Mouse (Mus musculus) lung, adult 18-20 months (tissue): ENCODE measurements around the gene Dynlt1f.
"Not testable (repeated sequence)": the region's sequence is repeated elsewhere in the genome, so short reads cannot be mapped to it uniquely, and the experiment has no call there.

ENCODE experiments used
- DNase-seq, 2 experiments: peaks; one replicate each; pipeline ENCODE4 v3.0.0; 2022; ENCODE audit warnings: mixed read lengths in 2 of 2

Gene Dynlt1f

GRCm38 (mm10) chr17:6660589-6660988 is 4.9 kb upstream of the Dynlt1f start:
- DNase-seq, result peak; percentile 20 to 29

DNA sequence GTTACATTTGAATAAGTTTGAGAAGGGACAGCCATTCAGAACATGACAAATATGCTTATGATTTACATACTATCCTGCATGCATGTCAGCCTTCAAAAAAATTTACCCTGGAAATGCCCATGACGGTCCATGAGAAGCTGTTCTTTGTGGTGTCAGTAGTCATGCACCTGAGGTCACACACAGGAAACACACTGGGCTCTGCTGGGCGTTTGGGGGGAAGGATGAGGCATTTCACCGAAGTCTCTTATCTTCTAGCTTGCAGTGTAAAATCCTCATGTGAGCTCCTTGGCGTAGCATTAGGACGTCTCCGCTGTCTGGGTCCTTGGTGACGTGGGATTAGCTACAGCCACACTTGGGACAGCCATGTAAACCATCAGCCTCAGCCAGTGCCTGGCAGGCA is 3.1 kb upstream of the Dynlt1f start, which contains the start of gene Sytl3:
Sytl3 (plus strand) TSS at position 293 of the 400 bp plus-strand sequence.
- not testable (repeated sequence) for DNase-seq

DNA sequence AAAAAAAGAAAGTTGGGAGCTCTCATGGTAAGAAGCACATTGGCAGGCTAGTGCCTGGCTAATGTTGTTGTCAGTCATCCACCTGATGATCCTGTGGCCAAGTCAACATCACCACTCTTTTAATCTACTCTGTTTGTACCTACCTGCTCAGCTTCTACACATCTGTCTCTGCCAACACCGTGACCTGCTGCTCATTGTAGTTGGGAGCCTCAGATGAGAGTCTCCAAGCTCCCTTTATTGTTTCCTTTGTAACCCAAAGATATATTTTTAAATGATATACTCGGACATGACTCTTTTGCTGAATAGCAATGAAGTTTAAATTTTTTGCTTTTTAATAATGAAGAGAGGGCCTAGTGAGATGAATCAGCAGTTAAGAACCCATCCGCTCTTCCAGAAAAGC is 771 bp upstream of the Dynlt1f start:
- DNase-seq, result not testable (repeated sequence)

DNA sequence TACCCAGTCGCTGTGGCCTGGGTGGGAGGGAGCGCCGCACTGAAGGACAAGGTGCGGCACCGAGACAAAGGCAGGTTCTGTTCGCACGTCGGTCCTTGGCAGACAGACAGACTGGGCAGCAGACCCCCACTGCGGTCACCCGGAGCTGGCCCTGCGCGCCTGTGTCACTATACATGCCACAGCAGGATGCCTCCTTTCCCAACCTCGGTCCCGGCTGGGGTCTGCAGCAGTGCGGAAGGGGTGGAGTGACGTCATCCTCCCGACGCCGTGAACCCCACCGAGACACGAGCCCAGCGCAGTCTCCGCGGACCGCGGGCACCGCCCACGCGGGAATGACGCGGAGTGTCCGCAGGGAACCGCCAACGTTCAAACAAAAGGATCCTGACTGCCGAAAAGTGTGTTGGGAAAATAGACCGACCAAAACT is 601 bp downstream of the Dynlt1f start:
- peak; percentile 62 to 70 for DNase-seq

GRCm38 (mm10) chr17:6653341-6653946 is 2.3 kb downstream of the Dynlt1f start:
- not testable (repeated sequence) for DNase-seq

- DNase-seq, result not testable (repeated sequence)
Observed at GRCm38 (mm10) chr17:6650904-6651565, 4.7 kb downstream of the Dynlt1f start.

DNA sequence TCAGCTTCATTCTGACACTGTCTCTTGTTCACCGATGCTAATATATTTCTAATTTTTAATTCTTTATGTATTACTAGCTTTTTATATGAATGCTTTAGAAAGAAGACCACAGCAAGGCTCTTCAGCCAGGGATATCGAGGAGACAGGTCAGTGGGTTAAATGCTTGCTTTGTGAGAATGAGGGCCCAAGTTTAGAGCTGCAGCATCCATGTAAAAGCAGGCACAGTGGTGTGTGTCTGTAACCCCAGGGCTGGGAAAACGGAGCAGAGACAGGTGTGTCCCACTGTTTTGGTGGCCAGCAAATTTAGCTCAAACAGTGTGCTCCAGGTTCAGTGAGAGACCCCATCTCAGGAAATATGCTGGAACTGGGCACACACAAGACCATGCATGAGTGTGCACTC is 8.2 kb downstream of the Dynlt1f start:
- not testable (repeated sequence) for DNase-seq

GRCm38 (mm10) chr17:6646841-6647240 is 8.9 kb downstream of the Dynlt1f start:
- DNase-seq, result not testable (repeated sequence)

- not testable (repeated sequence) for DNase-seq
Observed at GRCm38 (mm10) chr17:6645668-6646067, 10.0 kb downstream of the Dynlt1f start.

GRCm38 (mm10) chr17:6644673-6645072 is 11.0 kb downstream of the Dynlt1f start:
- not testable (repeated sequence) for DNase-seq

- DNase-seq, result not testable (repeated sequence)
Observed at GRCm38 (mm10) chr17:6644210-6644609, 11.5 kb downstream of the Dynlt1f start.

DNA sequence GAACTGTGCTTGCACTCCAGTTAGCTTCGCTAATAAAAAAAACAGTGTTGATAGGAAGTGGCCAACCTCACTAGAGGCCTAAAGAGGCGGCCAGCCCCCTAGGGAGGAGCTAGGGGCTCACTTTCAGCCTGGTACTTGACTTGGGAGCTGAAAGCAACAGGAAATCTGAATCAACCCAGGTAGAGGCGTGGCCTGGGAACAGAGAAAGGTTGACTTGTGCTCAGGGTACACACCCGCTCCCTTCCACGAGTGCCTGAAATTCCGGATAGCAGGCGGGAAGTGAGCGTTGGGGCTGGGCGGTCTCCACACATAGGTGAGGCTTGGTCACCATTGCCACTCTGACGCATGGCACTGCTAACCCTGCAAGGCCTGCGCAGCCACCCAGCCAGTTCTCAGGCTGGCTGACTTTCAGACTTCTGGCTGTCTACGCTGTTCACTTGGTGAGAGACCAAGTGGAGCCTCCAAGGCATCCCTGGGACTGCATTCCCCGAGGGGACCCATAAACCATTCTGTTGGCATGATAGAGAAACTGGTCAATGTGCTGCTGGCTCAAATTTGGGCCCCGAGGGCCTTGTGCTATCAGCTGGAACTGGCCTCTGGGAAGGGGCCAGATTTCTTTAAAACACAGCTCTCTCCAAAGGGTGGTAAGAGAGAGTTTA is 14.8 kb downstream of the Dynlt1f start:
- DNase-seq, result peak; percentile 79 to 89

DNA sequence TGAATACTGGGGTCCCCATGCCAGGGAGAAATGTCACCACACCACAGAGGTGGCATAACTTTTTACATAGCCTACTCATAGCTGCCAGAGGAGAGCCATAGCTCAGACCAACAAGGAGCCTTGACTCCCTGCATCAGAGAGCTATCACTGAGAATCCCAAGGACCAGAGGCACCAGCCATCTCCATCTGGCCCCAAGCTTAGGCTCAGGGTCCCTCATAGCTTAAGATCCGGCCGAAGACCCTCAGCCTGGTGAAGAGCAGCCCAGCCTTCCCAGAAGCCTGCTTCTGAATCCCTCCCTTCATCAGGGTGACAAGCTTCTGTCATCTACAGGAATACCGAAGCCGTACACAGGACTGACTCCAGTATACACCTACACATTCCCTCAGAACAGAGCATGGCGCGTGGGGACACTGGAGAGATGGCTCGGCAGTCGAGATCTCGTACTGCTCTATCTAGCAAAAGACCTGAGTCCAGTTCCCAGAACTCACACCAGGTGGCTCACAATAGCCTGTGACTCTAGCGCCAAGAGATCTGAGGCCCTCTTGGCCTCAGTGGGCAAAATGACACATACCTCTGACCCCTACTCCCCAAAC is 15.6 kb downstream of the Dynlt1f start:
- not testable (repeated sequence) for DNase-seq

GRCm38 (mm10) chr17:6639486-6639885 is 16.2 kb downstream of the Dynlt1f start:
- DNase-seq, result not testable (repeated sequence)

GRCm38 (mm10) chr17:6638444-6638843 is 17.3 kb downstream of the Dynlt1f start:
- not testable (repeated sequence) for DNase-seq

DNA sequence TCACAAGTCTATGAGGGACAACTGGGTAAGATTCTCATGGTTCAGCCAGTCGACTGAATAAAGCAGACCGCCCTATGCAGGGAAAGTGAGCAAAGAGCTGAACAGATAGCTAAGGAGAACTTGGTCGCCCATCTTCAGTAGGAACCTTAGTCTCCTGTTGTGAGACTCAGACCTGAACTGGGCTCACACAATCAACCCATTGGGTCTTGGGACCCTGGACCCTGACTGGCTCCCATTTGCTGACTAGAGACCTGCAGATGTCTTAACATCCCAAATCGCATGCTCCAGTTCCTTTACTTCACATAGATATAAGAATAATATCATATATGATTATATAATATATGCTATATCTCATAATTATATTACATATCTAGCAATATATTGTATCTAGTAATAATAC is 18.3 kb downstream of the Dynlt1f start:
- DNase-seq, result not testable (repeated sequence)

DNA sequence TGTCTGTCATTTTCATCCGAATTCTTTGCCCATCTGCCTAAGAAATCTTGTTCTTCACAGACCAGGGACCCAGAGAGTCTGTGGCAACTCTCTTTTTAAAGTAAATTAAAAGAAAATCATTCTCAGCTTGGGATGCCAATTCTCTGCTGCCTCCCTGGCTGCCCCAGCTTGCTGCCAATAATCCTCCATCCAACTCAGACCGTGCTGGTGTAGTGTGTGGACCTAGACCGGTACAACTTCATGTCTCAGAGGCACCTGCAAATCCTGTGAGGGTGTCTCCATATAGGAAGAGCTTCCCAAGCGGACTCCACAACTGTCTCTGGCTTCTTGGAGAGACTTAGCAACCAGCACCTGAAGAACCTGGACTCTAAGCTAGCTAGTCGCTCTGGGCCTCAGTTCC is 18.8 kb downstream of the Dynlt1f start:
- DNase-seq, result no peak

DNA sequence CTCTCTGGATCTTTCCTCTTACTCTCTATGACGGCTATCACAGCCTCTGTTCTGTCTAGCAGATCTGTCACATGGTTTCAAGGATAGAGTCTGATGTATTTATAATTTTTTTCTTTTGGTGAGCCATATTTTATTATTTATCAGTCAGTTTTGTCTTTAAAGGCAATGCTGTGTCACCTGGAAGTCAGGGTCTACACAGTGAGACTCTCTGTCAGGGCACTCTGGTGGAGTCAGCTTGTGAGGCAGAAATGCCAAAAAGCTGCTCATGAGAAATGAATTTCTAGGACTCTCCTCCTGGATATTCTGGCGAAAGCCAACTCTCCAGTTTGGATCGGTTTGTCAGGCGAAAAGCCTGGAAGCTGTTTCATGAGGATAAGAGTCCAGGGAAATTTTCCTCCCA is 19.9 kb downstream of the Dynlt1f start:
- not testable (repeated sequence) for DNase-seq

- not testable (repeated sequence) for DNase-seq
Observed at GRCm38 (mm10) chr17:6632850-6633249, 22.9 kb downstream of the Dynlt1f start.

GRCm38 (mm10) chr17:6630398-6630797 is 25.3 kb downstream of the Dynlt1f start:
- DNase-seq, result not testable (repeated sequence)

- DNase-seq, result not testable (repeated sequence)
Observed at GRCm38 (mm10) chr17:6624926-6625558, 30.7 kb downstream of the Dynlt1f start.

- peak in 1 of 2 experiments; percentile 25 for DNase-seq
Observed at GRCm38 (mm10) chr17:6621976-6622375, 33.7 kb downstream of the Dynlt1f start.
